Mouse (Mus musculus) myocyte (in vitro differentiated cells): Measurements from ENCODE around the gene Arntl.

Experiments used
- CEBPB ChIP-seq: IDR thresholded peaks from 2 replicates; pipeline ENCODE4 v1.6.1; 2011; ENCODE audit warnings: mild to moderate bottlenecking, moderate library complexity; ENCODE audit not compliant: poor library complexity, insufficient read depth, severe bottlenecking
- E2F4 ChIP-seq: IDR thresholded peaks from one replicate; pipeline ENCODE4 v1.6.1; 2011; ENCODE audit warnings: mild to moderate bottlenecking, control low read depth, moderate library complexity; ENCODE audit not compliant: insufficient read depth
- MAX ChIP-seq: IDR thresholded peaks from one replicate; pipeline ENCODE4 v1.6.1; 2011; ENCODE audit warnings: low read depth, mild to moderate bottlenecking, control low read depth
- MYOD1 ChIP-seq, 3 experiments: IDR thresholded peaks; one replicate each; pipeline ENCODE4 v1.6.1; 2011; ENCODE audit warnings: control low read depth in 2 of 3, low read depth in 2 of 3, mild to moderate bottlenecking in 2 of 3, moderate library complexity in 1 of 3; ENCODE audit not compliant: insufficient read length in 2 of 3, control insufficient read depth in 1 of 3
- MYOG ChIP-seq, 3 experiments: IDR thresholded peaks; one replicate each; pipeline ENCODE4 v1.6.1; 2011; ENCODE audit warnings: control low read depth in 2 of 3, low read depth in 2 of 3, mild to moderate bottlenecking in 2 of 3; ENCODE audit not compliant: insufficient read length in 2 of 3, control insufficient read depth in 1 of 3, insufficient read depth in 1 of 3
- POLR2A ChIP-seq: IDR thresholded peaks from one replicate; pipeline ENCODE4 v1.6.1; 2011; ENCODE audit warnings: low read depth, mild to moderate bottlenecking, control low read depth, moderate library complexity; ENCODE audit not compliant: insufficient read length
- POLR2AphosphoS2 ChIP-seq: IDR thresholded peaks from one replicate; pipeline ENCODE4 v1.6.1; 2011; ENCODE audit warnings: low read depth, control low read depth; ENCODE audit not compliant: insufficient read length
- SRF ChIP-seq: IDR thresholded peaks from one replicate; pipeline ENCODE4 v1.6.1; 2011; ENCODE audit warnings: low read depth; ENCODE audit not compliant: control insufficient read depth, insufficient read length
- TCF12 ChIP-seq: IDR thresholded peaks from one replicate; pipeline ENCODE4 v1.6.1; 2011; ENCODE audit warnings: mild to moderate bottlenecking, control low read depth; ENCODE audit not compliant: poor library complexity, insufficient read depth, severe bottlenecking
- USF1 ChIP-seq: IDR thresholded peaks from one replicate; pipeline ENCODE4 v1.6.1; 2011; ENCODE audit warnings: low read depth, mild to moderate bottlenecking, control low read depth, moderate library complexity

DNA sequence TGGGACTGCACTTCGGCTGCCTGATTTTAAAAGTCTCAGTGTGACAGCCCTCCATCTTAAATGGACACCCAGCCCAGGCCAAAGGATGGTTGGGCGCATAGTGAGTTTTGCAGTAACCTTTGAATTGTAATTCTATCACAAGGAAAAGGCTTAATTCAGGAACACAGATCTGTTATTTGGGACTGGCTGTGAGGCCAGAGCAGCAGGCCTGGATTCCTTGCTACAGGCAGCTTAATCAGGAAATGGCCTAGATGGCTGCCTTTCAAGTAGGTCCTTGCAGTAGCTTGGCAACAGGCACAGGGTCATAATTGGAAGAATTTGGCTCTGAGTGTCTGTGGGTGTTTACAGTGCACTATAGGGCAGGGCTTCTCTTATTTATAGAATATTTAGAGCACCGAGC, 43.7 kb downstream of the Arntl start:
- TF ChIP-seq CEBPB (no peak), POLR2AphosphoS2 (no peak), POLR2A (no peak), TCF12 (no peak), MAX (no peak), USF1 (no peak), SRF (no peak), E2F4 (no peak), MYOD1 (IDR thresholded peaks at IDR 0.05; ENCODE audit: control insufficient read depth in 1 of 3, insufficient read length in 2 of 3, low read depth in 2 of 3) (no peak), MYOG (IDR thresholded peaks at IDR 0.05; ENCODE audit: control insufficient read depth in 1 of 3, insufficient read depth in 1 of 3, insufficient read length in 2 of 3, low read depth in 2 of 3) (no peak)
